Mouse (Mus musculus) layer of hippocampus, postnatal 14 days (tissue): ENCODE results near the gene Mief2. TPM values are rescaled to one million over a fixed set of nuclear protein-coding genes. Genes with fewer than 3 reads are reported as not detected.

Experiments used
- DNase-seq, 2 experiments: peaks; one replicate each; pipeline ENCODE4 v3.0.0; 2021 to 2022; ENCODE audit warnings: low spot score in 2 of 2, mixed read lengths in 1 of 2
- total RNA-seq, 2 experiments: library from RNA; stranded (reverse); gene quantifications; 2 replicates each; pipeline ENCODE4 v1.2.3; 2021

The Mief2 gene
- total RNA-seq, 2 experiments from 2014 or later = 23.7 to 23.8 TPM

GRCm38 (mm10) chr11:60712639-60713255 lies 15.5 kb upstream of the Mief2 start:
- DNase-seq = no peak

- DNase-seq = no peak
These were observed 12.4 kb upstream of the Mief2 start for GRCm38 (mm10) chr11:60715833-60716232.

DNA sequence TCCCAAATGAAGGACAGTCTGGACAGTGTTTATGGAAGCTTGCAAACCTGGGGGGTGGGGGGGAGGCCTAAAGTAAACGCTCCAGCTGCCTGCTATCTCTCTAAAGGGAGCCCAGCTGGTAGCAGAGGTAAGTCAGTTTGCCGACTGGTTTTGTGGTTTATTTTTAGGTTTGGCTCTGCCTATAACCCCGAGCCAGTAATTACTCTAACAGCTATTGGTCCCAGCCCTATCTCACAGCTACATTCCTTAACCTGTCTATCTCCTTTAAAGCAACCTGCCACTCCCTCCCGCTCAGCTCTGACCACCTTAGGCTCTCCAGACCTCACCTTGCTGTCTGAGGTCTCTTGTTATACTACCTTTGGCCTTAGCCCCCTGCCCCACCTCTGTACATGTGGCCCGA lies 8.9 kb upstream of the Mief2 start:
- DNase-seq = no peak

- DNase-seq = peak; percentile 62
These were observed 1.4 kb upstream of the Mief2 start, which contains the start of gene Flii for GRCm38 (mm10) chr11:60726601-60727391. Gene Flii (minus strand): TSS chr11:60727263.

DNA sequence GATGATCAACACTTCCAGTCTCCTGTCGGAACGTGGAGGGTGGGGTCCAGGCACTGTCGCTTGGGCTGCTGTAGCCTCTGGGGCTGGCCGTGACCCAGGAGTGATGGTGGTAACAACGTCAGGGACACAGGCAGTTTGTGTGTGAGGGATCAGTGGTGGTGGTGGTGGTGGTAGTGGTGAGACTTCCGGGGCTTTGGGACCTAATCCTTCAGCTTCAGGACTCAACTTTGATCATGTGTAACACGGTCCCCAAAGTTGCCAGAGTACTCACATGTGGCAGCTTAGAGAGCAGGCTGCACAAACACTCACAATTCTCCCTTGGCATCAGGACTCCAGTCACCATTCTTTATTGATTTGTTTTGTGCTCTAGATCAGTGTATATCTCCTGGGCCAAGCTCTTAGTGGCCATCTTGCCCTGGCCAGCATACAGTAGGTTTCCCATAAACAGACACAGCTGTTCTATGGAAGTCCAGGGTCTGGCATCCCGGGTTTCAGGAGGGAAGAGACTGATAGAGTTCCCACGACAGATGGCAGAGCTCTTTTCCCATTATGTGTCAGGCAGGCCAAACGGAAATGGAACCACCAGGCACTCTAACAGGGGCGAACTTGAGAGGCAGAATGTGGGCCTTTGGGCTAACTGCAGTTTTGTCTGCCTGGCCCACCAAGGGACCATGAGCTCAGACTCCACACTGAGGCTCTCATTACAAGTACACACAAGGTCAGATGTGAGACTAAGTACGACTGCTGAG lies 632 bp upstream of the Mief2 start:
- DNase-seq = no peak

DNA sequence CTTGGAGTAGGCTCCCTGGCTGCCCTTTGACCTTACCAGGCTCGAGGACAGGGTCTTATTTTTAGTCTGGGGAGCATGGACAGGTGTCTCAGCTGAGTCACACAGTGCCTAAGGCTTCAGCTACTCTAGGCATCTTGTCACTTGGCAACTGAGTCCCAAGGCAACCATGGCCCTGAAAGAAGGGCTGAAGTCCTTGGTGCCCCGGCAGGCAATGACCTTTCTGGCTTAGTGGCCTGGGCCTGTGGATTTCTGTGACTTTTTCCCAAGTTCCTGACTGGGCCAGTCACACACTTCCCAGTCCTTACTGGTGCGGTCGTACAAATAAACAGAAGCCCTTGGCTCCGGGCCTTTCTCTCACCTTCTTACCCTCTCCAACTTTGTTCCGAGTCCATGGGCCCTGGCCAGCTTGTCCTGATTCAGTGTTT lies 1.0 kb downstream of the Mief2 start:
- DNase-seq = no peak

DNA sequence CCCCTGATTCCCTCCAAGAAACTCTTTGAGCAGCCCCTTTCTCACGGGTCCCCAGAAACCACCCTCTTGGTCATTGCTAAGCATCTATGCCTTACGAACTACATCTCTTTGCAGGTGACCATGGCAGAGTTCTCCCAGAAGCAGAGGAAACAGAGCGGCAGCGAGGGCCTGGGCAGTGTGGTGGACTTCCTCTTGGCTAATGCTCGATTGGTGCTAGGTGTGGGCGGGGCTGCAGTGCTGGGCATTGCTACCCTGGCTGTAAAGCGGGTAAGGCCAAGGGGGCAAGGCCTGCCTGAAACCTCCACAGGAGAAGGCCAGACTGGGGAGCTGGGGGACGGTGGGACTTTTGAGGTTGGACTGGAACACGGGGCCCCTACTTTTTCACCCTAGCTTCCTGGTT lies 2.0 kb downstream of the Mief2 start:
- no peak for DNase-seq

GRCm38 (mm10) chr11:60731251-60731650 lies 3.1 kb downstream of the Mief2 start:
- DNase-seq = no peak

DNA sequence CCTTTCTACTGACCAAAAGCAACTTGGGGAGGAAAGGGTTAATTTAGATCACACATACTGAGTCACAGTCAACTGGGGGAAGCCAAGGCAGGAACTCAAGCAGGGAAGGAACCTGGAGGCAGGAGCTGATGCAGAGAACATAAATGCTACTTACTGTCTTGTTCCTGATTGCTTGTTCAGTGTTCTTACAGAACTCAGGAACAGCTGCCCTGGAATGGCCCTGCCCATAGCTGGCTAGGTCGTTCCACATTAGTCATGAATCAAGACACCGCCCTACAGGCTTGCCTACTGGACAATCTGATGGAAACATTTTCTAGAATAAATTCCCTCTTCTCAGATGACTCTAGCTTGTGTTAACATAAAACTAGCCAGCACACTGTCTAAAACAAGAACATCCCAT lies 6.0 kb downstream of the Mief2 start:
- no peak for DNase-seq

GRCm38 (mm10) chr11:60735191-60735590 lies 7.0 kb downstream of the Mief2 start:
- DNase-seq = no peak

DNA sequence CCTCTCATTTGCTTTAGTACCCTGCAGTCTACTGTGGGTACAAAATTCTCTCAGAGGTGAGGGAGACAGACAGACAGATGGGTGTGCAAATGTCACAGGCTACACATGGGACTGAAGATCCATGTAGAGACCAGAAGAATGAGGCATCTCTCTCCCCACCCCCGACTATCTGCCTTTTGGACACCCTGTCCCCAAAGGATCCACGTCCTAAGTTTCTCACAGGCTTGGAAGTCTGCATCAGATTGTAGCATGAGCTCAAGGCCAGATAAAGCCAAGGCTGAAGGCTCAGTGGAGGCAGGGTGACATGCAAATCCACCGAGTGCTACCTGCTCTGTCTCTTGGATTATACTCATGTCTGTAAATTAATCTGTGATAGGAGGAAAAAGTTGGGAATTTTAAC lies 8.3 kb downstream of the Mief2 start:
- DNase-seq = no peak

DNA sequence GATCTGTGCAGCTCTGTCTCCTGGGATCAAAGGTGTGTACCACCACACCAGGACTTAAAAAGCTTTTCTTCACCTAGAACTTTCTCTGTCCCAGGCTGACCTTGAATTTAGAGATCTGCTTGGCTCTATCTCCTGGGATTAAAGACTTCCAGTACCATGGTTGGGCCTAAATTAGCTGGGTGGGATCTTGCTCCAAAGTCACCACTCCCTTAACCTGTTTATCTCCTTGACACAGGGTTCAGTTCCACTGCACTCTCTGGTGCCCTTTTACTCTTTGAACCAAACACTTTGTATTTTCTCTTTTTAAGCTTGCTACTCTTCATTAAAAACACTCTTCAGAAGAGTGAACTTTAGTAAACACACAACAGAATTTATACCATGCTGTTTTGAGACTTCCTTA lies 9.3 kb downstream of the Mief2 start:
- DNase-seq = no peak

GRCm38 (mm10) chr11:60740321-60740720 lies 12.1 kb downstream of the Mief2 start:
- no peak for DNase-seq

- DNase-seq = no peak
These were observed 27.4 kb downstream of the Mief2 start for GRCm38 (mm10) chr11:60755570-60755969.

GRCm38 (mm10) chr11:60761681-60762080 lies 33.5 kb downstream of the Mief2 start:
- no peak for DNase-seq

DNA sequence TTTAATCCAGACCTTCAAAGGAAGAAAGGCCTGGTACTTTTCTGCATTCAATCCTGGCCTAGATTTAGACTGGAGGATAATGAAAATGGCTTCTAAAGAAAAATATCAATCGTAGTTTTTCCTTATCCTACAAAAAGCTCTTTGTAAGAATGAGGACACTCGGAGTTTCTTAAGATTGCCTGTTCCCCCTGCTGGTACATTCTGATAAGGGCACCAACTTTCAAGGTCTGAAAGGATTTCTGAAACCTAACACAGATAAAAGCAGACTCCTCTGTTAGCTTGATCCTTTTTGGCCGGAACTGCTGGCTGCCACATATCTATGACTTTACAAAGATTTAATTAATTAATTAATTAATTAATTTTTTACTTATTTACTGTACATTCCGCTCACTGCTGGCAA lies 38.8 kb downstream of the Mief2 start:
- no peak for DNase-seq

DNA sequence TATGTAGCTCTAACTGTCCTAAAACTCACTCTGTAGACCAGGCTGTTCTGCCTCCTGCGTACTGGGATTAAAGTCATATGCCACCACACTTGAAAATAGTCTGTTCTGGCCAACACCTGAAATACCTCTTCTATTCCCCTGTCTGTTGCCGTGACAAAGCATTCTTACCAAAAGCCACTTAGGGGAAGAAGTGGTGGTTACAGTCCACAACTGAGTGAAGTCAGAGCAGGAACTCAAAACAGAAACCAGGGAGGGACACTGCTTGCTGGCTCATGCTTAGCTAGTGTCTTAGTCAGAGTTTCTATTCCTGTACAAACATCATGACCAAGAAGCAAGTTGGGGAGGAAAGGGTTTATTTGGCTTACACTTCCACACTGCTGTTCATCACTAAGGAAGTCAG lies 41.1 kb downstream of the Mief2 start:
- DNase-seq = no peak

- no peak for DNase-seq
These were observed 42.6 kb downstream of the Mief2 start for GRCm38 (mm10) chr11:60770776-60771175.

DNA sequence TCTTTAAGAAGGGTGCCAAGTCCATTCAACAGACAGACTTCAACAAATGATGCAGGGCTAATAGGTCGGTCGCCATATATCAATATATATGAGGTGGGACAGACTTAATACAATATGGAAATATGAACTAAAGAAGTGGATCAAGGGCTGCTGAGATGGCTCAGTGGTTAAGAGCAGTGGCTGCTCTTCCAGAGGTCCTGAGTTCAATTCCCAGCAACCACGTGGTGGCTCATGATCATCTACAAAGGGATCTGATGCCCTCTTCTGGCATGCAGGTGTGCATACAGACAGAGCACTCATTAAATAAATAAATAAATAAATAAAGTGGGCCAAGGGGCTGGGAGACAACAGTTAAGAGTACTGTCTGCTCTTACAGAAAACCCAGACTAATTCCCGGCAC lies 44.0 kb downstream of the Mief2 start:
- DNase-seq = no peak

DNA sequence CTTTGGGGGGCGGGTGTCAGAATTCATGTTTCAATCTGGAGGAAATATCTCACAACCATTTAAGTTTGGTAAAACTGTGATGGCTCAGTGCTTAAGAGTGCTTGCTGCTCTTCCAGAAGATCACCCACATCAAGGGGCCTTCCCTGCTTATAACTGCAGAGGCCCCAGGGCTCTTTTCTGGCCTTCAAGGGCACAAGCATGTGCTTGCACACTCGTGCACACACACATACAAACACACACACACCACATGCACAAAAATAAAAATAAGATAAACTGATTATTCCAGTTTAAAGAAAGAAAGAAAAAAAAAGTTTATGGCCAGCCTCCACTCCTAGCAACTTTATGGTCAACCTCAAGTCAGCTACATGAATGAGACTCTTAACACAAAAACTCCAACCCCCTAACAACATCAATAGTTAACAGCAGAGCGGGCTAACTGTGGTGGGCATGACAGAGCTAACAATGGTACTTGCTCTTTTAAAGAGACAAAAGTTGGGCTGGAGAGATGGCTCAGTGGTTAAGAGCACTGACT lies 46.0 kb downstream of the Mief2 start:
- DNase-seq = no peak

DNA sequence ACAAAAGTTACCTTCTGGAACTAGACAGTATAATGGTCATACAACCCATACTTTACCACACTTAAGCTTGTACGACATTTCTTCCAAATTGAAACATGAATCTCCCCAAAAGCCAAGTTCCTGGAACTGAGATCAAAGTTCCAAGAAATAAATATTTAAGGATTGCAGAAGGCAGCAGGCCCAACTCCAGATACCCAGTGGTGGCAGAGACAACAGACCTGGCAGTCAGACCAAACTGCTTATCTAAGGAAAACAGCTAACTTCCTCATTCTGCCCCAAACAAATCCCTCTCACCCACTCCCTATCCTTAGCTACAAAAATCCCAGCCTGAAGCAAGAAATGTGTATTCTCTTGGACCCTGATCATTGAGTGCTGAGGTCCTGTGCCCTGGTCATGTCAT lies 46.6 kb downstream of the Mief2 start:
- DNase-seq = no peak

DNA sequence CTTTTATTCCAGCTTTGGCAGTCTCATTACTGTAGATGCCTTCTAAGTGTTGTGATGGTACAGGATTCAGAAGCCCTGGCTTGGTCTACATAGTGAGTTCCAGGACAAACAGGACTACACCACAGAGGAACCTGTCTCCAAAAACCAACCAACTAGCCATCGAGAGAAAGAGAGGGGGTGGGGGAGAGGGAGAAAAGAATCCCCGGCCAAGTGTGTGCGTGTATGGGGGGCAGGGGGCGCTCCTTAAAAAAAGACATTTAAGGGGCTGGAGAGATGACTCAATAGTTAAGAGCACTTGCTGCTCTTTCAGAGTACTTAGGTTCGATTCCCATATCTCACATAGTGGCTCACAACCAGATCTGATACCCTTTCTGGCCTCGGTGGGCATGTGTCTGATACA lies 47.4 kb downstream of the Mief2 start:
- no peak for DNase-seq
